ENCODE assay signal across 8 mouse cellular contexts in the genomic region with DNA sequence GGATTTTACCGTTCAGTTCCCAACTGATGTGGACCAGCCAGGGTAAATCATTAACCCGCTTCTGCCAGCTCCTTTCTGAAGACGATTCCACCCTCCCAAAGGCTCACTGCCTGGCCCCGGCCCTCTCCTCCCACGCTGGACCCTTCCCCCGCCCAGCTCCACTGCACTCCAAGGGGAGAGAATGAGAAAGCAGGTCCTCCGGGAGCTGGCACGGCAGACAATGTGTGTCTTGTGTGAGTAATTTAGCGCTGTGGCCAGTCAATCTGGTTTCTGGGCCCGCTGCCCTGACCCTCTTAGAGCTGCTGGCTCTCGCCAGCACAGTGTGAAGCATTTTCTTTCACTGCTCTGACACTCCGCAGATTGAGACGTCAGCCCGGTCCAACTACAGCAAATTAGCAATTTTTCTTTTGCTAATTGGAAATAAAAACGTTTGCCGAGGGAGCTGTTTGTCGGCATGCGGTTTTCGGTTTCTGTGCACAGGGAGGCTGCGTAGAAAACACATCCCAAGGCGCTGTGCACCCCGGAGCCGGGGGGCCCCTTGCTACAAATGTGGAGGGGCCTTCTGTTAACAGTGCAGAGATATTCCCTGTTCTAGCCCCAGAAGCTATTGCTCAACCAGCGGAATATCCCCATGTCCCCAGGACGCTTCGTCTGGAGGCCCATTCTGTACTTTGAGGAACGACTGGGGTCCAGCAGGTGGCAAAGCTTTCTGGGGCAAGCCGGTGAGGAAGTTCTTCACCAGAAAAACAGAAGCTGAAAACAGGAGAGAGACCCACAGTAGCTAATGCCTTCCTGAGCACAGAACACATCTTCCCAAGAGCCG.
A peak's percentile ranks its signal among the peaks of the same experiment; 100 is the strongest.
DNase-seq lines count a peak whose midpoint lies in the region; ATAC-seq and TF ChIP-seq lines count a peak whose summit lies in the region.

No protein-coding gene starts in this region.

- peaks cover 99% of the 10 kb centered on the region for H3K27me3 ChIP-seq in forebrain, embryonic 10.5 days (ENCODE audit: poor library complexity, severe bottlenecking)
- H3K27me3 ChIP-seq in heart, embryonic 11.5 days (ENCODE audit: control insufficient read depth, insufficient read depth, low read length): 0 out of 2 replicates have a peak, but pooled peaks cover 8% of the 10 kb centered on the region
- no peaks in the 10 kb centered on the region for H3K27me3 ChIP-seq in small intestine, adult 2 months (ENCODE audit: control insufficient read depth, insufficient read depth, low read length)
- H3K27me3 ChIP-seq in thymus, adult 2 months (ENCODE audit: control insufficient read depth, insufficient read depth, low read length): no peaks in the 10 kb centered on the region

- intact Hi-C loops in left cerebral cortex, postnatal 36 days (cut with DNase I): loop anchor here (5.0 kb wide), 1 partner anchor 137 kb away; the partner anchor contains the start of gene Prdm16

- no peak for TF ChIP-seq CTCF in small intestine, adult 2 months (IDR thresholded peaks at IDR 0.05; ENCODE audit: extremely low read depth, insufficient read length, insufficient replicate concordance, low read depth, low read length)
- TF ChIP-seq CTCF in thymus, adult 2 months (IDR thresholded peaks at IDR 0.05; ENCODE audit: borderline replicate concordance, control insufficient read depth, extremely low read depth, insufficient read depth, low read length, poor library complexity): no peak

- H3K9me3 ChIP-seq in forebrain, embryonic 10.5 days: no peaks in the 10 kb centered on the region
- no peaks in the 10 kb centered on the region for H3K9me3 ChIP-seq in heart, embryonic 11.5 days (replicated peaks; ENCODE audit: control insufficient read depth, low read length)

- H3K4me2 ChIP-seq in heart, embryonic 11.5 days: peak overlapping the region; percentile 16; the same call in 1 of the 2 replicates

- H3K9ac ChIP-seq in heart, embryonic 11.5 days (ENCODE audit: low read depth, low read length): no peak overlapping the region

- H3K27ac ChIP-seq in forebrain, embryonic 10.5 days: peak overlapping the region; percentile 83
- peak overlapping the region; percentile 46; the same call in 1 of the 2 replicates for H3K27ac ChIP-seq in heart, embryonic 11.5 days (ENCODE audit: low read depth, low read length)
- H3K27ac ChIP-seq in small intestine, adult 2 months (ENCODE audit: insufficient read depth, low read depth, low read length): no peak overlapping the region; the same call in 1 of the 2 replicates
- no peak overlapping the region for H3K27ac ChIP-seq in thymus, adult 2 months (ENCODE audit: control insufficient read depth, insufficient read depth, low read length)

- no peak for TF ChIP-seq POLR2A in small intestine, adult 2 months (IDR thresholded peaks at IDR 0.05; ENCODE audit: low read depth, low read length)
- TF ChIP-seq POLR2A in thymus, adult 2 months (IDR thresholded peaks at IDR 0.05; ENCODE audit: control insufficient read depth, extremely low read depth, insufficient read depth, low read length, poor library complexity): no peak

- H3K4me3 ChIP-seq in forebrain, embryonic 10.5 days: peak overlapping the region; percentile 26; the same call in 1 of the 2 replicates
- no peak overlapping the region for H3K4me3 ChIP-seq in heart, embryonic 11.5 days (ENCODE audit: low read depth, low read length)
- peak overlapping the region; percentile 45 for H3K4me3 ChIP-seq in small intestine, adult 2 months (ENCODE audit: low read depth, low read length)
- H3K4me3 ChIP-seq in thymus, adult 2 months (ENCODE audit: control insufficient read depth, insufficient read depth, low read length): no peak overlapping the region

- no peak for ATAC-seq in heart, embryonic 11.5 days (replicated peaks; ENCODE audit: insufficient number of reproducible peaks, low FRiP score, low TSS enrichment)

- peaks cover 96% of the 10 kb centered on the region for H3K4me1 ChIP-seq in forebrain, embryonic 10.5 days
- H3K4me1 ChIP-seq in heart, embryonic 11.5 days (ENCODE audit: control insufficient read depth, insufficient read depth, low read length): peaks cover 67% of the 10 kb centered on the region
- H3K4me1 ChIP-seq in small intestine, adult 2 months (ENCODE audit: control insufficient read depth, insufficient read depth, insufficient read length, low read length): peaks cover 47% of the 10 kb centered on the region
- no peaks in the 10 kb centered on the region; the same call in 1 of the 2 replicates for H3K4me1 ChIP-seq in thymus, adult 2 months (replicated peaks; ENCODE audit: control insufficient read depth, insufficient read depth, low read length)

- DNase-seq in cerebellum, adult 18-20 months: peak; percentile 71 to 75
- peak; percentile 66 for DNase-seq in forebrain, embryonic 10.5 days (ENCODE audit: extremely low spot score, low spot score)
- peak; percentile 77 for DNase-seq in kidney, adult 9 months
- peak; percentile 56 to 64 for DNase-seq in left cerebral cortex, postnatal 36 days (ENCODE audit: low spot score in 2 of 2)
- peak; percentile 62 for DNase-seq in mesoderm, embryonic 11.5 days (ENCODE audit: low read depth, low spot score)
- no peak for DNase-seq in thymus, adult 2 months

- 31% methylated on average over 29 of the region's 29 CpGs for WGBS in forebrain, embryonic 10.5 days
- WGBS in heart, embryonic 11.5 days (ENCODE audit: insufficient replicate concordance): 46% methylated on average over 29 of the region's 29 CpGs
- 14% methylated on average over 29 of the region's 29 CpGs for WGBS in small intestine, adult 2 months
- 63% methylated on average over 29 of the region's 29 CpGs for WGBS in thymus, adult 2 months

- H3K36me3 ChIP-seq in forebrain, embryonic 10.5 days (replicated peaks): no peaks in the 10 kb centered on the region
- H3K36me3 ChIP-seq in heart, embryonic 11.5 days (ENCODE audit: control insufficient read depth, insufficient read depth, low read length): no peaks in the 10 kb centered on the region
- no peaks in the 10 kb centered on the region for H3K36me3 ChIP-seq in small intestine, adult 2 months (ENCODE audit: control insufficient read depth, insufficient read depth, low read length)
- H3K36me3 ChIP-seq in thymus, adult 2 months (ENCODE audit: control insufficient read depth, insufficient read depth, low read length): no peaks in the 10 kb centered on the region

Comparison
In these comparisons a context has a peak if more than half of its experiments do, and no peak if none do; other contexts are left out.
1. H3K27ac ChIP-seq: peak in forebrain, embryonic 10.5 days (single experiment) and heart, embryonic 11.5 days (single experiment); none in small intestine, adult 2 months (single experiment) and thymus, adult 2 months (single experiment).
2. H3K4me3 ChIP-seq: peak in forebrain, embryonic 10.5 days (single experiment) and small intestine, adult 2 months (single experiment); none in heart, embryonic 11.5 days (single experiment) and thymus, adult 2 months (single experiment).